Mouse (Mus musculus): ENCODE results near the gene Taar9. TPM values are rescaled to one million over a fixed set of nuclear protein-coding genes. Genes with fewer than 3 reads are reported as not detected.
"Not testable (repeated sequence)": the region's sequence is repeated elsewhere in the genome, so short reads cannot be mapped to it uniquely, and the experiment has no call there.

The Taar9 gene
- not detected in 2 replicates for polyA plus RNA-seq (2015; fragmentation: Nextera tagmentation; extraction: Ambion mirVana)

DNA sequence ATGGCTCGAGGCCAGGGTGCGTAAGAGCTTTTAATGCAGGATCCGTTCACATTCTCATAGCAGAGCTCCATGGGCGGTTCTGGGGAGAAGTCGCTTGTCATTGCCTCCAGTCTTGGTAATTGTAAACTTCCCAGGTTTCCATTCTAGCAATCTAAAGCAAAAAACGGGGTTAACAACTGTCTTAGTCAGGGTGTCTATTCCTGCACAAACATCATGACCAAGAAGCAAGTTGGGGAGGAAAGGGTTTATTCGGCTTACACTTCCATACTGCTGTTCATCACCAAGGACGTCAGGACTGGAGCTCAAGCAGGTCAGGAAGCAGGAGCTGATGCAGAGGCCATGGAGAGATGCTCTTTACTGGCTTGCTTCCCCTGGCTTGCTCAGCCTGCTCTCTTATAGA lies at the start of gene Taar9:
Taar9 (minus strand) TSS at position 101 of the 400 bp plus-strand sequence.
- H3K9me3 ChIP-seq; H3K36me3 ChIP-seq (replicated peaks); H3K27ac ChIP-seq; H3K27me3 ChIP-seq (replicated peaks); H3K4me1 ChIP-seq; H3K9ac ChIP-seq; H3K4me2 ChIP-seq; ATAC-seq (replicated peaks); H3K4me3 ChIP-seq: not testable (repeated sequence)
- 88% methylated on average over 8 of the region's 8 CpGs for WGBS

DNA sequence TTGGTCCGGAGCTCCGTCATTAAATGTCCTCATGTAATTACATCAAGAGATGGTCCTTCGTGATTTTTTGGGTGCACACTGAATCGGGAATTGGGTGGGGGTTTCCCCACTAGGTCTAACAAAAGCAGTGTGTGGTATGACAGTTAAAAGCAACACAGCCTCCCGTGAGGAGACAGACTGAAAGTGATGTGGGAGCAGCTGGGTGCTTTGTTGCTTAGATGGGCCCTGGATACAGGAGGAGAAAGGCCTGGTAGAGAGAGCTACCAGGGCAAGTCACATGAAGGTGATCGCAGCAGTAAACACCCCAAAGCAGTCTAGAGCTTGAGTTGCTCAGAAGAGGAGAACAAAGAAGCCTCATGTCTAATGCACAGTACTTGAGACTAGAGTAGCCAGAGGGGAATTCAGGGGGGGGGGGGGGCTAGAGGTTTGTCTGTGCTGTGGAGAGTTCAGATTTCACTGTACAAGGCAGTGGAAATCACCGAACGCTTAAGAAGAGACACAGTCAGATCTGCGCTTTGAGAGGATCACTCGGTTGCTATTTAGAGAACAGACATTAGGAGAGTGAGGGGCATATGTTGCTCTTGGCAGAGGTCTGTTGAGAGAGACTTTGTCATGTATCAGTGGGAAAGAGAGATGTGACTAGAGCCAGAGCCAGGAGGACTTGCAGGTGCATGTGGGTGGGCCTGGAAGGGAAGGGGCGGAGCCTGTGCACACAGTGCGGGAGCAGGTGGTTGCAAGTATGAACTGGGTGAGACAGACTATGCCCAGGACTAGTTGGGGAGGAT lies 49.3 kb upstream of the Taar9 start:
- Histone ChIP-seq H3K4me1 (0 out of 2 replicates have a peak, but pooled peaks cover 6% of the 10 kb centered on the region), H3K9me3 (no peaks in the 10 kb centered on the region), H3K4me2 (no peak overlapping the region), H3K27ac (no peak overlapping the region), H3K36me3 (replicated peaks) (peaks cover 26% of the 10 kb centered on the region; the same call in 1 of the 2 replicates), H3K9ac (no peak overlapping the region), H3K27me3 (replicated peaks) (no peaks in the 10 kb centered on the region), H3K4me3 (no peak overlapping the region)
- peak; percentile 44; the same call in 1 of the 2 replicates for ATAC-seq (replicated peaks)
- 94% methylated on average over 12 of the region's 12 CpGs for WGBS

DNA sequence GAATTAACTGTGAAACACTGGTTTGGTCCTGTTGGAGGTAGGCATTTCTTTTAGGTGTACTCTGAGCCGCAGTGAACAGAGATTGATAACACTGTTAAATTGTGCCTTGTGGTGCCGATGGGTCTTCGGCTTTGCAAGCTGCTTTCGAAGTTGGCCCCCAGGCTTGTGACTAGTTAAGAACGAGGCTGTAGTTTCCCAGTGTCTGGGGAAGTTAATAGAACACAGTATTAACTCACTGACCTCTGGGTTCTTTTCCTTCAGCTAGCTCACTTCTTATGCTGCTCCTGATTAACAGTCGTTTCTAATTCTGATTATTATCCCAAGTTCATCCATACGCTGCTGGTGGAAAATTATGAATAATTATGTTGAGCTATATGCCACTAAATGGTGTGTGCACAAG lies 40.8 kb upstream of the Taar9 start:
- peak overlapping the region; percentile 95 for H3K4me3 ChIP-seq
- no peak overlapping the region for H3K27ac ChIP-seq
- no peak for ATAC-seq (replicated peaks)
- H3K36me3 ChIP-seq (replicated peaks) = peaks cover under 1% of the 10 kb centered on the region; the same call in 1 of the 2 replicates
- 48% methylated on average over 7 of the region's 7 CpGs for WGBS
- peak overlapping the region; percentile 90; the same call in 1 of the 2 replicates for H3K9ac ChIP-seq
- no peaks in the 10 kb centered on the region for H3K27me3 ChIP-seq (replicated peaks)
- H3K9me3 ChIP-seq = no peaks in the 10 kb centered on the region
- H3K4me2 ChIP-seq = peak overlapping the region; percentile 56
- peaks cover 31% of the 10 kb centered on the region for H3K4me1 ChIP-seq

DNA sequence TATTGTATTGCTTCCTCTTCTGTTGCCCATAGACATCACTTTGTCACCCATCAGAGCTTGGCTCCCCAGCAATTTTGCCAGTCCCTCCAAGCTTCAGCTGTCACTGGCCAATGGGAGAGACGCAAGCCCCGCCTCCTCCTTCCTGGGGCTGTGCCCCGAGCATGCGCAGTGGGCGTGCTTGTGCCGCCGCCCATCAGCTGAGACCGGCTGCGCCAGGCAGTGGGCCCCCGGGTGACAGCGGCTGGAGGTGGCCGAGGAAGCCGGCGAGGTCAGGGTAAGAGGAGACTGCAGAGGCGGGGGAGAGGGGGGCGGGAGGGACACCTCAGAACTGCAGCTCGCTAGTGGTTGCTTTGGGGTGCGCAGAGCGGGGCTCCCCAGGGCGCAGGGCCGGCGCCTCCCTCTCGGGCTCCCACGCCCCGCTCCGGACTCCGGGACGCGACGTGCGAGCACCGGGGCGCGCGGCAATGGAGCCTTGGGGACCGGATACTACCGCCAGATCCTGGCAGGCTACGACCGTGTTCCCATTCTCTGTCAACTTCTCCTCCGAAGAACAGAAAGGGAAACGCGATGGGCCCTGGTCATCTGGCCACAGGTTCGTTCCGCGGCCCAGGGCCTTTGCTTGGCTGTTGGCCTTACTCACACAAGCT lies 39.9 kb upstream of the Taar9 start, which contains the start of gene Stx7:
Stx7 (plus strand) TSS at position 168 of the 647 bp plus-strand sequence.
- no peaks in the 10 kb centered on the region for H3K36me3 ChIP-seq (replicated peaks)
- peak within 1 kb of the TSS; percentile 90 for H3K9ac ChIP-seq
- no peaks in the 10 kb centered on the region for H3K27me3 ChIP-seq (replicated peaks)
- H3K9me3 ChIP-seq = no peaks in the 10 kb centered on the region
- peak within 1 kb of the TSS; percentile 95 for H3K4me3 ChIP-seq
- WGBS = 0% methylated on average over 44 of the region's 45 CpGs
- peak; percentile 98 for ATAC-seq (replicated peaks)
- H3K27ac ChIP-seq = peak within 1 kb of the TSS; percentile 76
- H3K4me2 ChIP-seq = peak within 1 kb of the TSS; percentile 56
- peaks cover 31% of the 10 kb centered on the region for H3K4me1 ChIP-seq

DNA sequence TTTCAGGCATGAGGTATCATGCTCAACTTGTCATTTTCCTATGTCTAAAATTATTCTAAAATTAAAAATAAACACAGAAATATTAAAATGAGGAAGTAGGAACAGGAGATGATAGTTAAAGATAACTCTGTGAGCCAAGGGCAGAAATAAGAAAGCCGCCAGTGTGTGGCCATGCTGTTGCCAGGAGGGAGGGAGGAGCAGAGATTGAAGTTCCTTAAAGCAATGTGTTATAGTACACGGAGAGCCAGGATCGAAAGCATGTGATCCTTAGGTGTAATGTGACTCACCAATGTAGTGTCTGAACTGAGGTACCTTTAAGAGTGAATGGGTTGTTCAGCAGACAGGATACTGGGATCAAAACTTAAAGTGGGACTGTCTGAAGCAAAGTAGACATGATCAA lies 33.4 kb upstream of the Taar9 start:
- no peak for ATAC-seq (replicated peaks)
- WGBS = 87% methylated on average over 3 of the region's 3 CpGs
- H3K27ac ChIP-seq = no peak overlapping the region
- no peak overlapping the region for H3K9ac ChIP-seq
- no peaks in the 10 kb centered on the region for H3K36me3 ChIP-seq (replicated peaks)
- H3K4me3 ChIP-seq = no peak overlapping the region
- H3K27me3 ChIP-seq (replicated peaks) = no peaks in the 10 kb centered on the region
- H3K4me1 ChIP-seq = no peaks in the 10 kb centered on the region
- H3K9me3 ChIP-seq = no peaks in the 10 kb centered on the region
- H3K4me2 ChIP-seq = no peak overlapping the region

DNA sequence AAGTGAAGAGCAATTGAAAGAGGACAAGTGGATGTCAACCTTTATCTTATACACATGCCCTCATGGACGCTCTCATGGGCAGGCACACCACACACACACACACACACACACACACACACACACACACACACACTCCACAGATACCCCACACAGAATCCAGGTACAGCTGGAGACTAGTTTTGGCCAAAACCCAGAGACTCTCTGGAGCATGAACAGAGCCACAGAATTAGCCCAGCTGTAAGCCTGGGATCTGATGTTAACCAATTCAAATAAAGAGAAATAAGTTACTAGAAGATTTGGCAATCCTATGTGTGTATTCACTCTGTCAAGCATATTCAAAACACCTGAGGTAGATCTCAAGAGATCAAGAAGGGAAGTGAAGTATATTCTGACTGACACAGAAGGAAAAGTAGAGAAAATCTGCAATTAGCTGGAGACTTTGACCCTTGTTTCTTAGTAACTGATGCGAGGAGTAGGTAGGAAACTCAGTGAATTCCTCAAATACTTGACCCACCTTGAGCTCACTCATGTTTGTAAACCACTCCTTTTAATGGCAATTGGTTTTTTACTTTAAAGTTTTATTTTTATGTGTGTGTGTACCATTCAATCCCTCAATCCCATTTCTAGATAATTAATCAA lies 29.4 kb upstream of the Taar9 start:
- H3K9ac ChIP-seq = no peak overlapping the region
- H3K27me3 ChIP-seq (replicated peaks) = no peaks in the 10 kb centered on the region
- no peaks in the 10 kb centered on the region for H3K36me3 ChIP-seq (replicated peaks)
- H3K27ac ChIP-seq = no peak overlapping the region
- ATAC-seq (replicated peaks) = no peak
- no peak overlapping the region for H3K4me3 ChIP-seq
- H3K9me3 ChIP-seq = no peaks in the 10 kb centered on the region
- no peak overlapping the region for H3K4me2 ChIP-seq
- WGBS = 82% methylated on average over 2 of the region's 2 CpGs
- H3K4me1 ChIP-seq = no peaks in the 10 kb centered on the region

DNA sequence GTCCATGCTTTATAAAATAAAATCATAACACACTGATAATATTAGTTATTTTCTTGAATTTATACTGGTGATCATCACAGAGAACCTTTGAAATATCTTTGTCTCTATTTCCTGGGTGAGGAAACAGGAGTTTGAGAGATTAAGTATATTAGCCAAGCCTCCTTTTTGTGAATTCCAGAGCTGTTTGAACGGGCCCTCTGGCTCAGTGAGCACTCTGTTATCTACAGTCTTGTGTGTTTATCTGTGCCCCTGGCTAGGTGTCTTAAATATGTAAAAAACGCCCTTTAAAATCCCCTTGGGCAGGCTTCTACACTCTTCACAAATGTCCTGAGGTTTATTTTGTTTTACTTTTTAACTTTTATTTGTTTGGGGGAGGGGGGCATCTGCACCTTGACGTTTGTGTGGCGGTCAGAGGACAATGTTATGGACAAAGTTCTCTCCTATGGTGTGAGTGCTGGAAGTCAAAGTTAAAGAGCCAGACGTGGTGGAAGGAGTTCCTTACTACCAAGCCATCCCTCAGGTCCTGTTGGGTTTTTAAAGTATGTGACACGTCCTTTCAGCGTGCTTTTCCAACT lies 24.8 kb upstream of the Taar9 start:
- H3K4me2 ChIP-seq = no peak overlapping the region

DNA sequence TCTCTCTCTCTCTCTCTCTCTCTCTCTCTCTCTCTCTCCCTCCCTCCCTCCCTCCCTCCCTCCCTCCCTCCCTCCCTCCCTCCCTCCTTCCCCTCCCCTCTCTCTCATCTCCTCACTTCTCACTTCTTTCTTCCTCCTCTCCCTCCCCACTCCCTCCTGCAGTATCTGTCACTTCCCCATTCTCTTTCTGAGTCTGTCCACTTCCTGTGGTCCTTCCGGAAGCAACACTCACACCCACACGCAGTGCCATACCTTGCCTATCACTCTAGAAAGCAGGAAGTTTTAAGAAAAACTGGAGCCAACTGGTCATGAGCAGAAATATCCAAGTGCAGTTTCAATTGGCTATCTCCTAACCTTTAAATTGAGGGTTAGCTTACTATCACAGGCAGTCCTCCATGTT lies 23.8 kb upstream of the Taar9 start:
- ATAC-seq (replicated peaks) = no peak
- Histone ChIP-seq H3K9me3 (no peaks in the 10 kb centered on the region), H3K36me3 (replicated peaks) (no peaks in the 10 kb centered on the region), H3K4me3 (no peak overlapping the region), H3K4me1 (no peaks in the 10 kb centered on the region), H3K27ac (no peak overlapping the region), H3K4me2 (no peak overlapping the region), H3K27me3 (replicated peaks) (no peaks in the 10 kb centered on the region), H3K9ac (no peak overlapping the region)
- WGBS = 58% methylated on average over 2 of the region's 2 CpGs

More for the DNA sequence above, 24.8 kb upstream of the Taar9 start:
- Histone ChIP-seq H3K27ac (no peak overlapping the region), H3K36me3 (replicated peaks) (no peaks in the 10 kb centered on the region), H3K27me3 (replicated peaks) (no peaks in the 10 kb centered on the region), H3K9me3 (no peaks in the 10 kb centered on the region), H3K4me1 (no peaks in the 10 kb centered on the region), H3K9ac (no peak overlapping the region), H3K4me3 (no peak overlapping the region)
- WGBS = 68% methylated on average over 7 of the region's 7 CpGs
- ATAC-seq (replicated peaks) = no peak

DNA sequence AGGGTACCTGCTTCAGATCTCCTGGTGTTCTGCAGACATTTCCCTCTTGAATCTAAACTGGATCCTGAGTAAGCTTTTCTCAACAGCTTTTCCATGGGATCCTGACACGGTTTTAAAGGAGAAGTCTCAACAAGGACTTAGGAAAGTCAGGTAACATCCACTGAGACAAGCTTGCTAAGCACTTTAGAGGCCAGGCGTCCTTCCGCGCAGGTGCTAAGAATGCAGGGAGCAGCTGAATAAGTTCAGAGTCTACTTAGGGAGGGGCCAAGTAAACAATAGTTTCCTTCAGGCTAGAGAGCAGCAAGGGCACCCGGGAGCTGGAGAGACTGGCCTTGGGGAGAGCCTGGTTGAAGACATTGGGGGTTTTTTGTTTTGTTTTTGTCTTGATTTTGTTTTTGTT lies 22.9 kb upstream of the Taar9 start:
- Histone ChIP-seq H3K27ac (no peak overlapping the region), H3K36me3 (replicated peaks) (no peaks in the 10 kb centered on the region), H3K9ac (no peak overlapping the region), H3K4me3 (no peak overlapping the region), H3K27me3 (replicated peaks) (no peaks in the 10 kb centered on the region), H3K4me2 (no peak overlapping the region), H3K4me1 (no peaks in the 10 kb centered on the region), H3K9me3 (no peaks in the 10 kb centered on the region)
- no peak for ATAC-seq (replicated peaks)
- 10% methylated on average over 5 of the region's 5 CpGs for WGBS

DNA sequence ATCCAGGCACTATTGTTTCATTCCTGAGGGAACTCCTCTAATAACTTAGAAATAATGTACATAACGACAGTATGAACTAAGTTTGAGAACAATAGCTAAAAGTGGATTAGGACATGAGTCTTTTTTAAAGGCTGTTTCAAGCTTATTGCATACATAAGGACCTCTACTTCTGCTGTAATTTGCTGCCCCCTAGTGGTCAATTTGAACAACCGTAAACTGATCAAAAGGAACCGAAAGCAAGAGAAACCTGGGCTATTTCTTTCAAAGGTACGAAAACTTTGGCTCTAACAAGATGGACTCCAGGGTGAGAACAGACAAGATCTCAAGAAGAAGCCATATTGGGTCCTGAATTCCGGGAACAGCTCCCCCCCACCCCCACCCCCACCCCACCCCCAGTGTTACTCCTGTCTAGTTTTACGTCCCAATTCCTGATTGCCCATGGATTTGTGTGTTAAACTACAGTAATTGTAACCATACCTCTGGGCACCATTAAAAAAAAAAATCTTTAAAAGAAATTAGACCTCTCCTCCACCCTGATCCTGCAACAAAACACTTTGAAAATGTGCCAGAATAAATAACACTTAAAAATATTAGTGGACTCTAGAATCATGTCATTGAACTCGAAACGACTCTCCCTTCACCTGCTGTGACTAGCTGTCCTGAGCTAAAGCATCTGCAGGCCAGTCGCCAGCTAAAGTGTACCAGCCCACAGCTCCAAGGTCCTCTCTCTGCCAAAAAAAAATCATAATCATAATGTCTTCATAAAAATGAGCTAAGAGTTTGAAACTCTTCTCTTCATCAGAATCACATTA lies 22.3 kb upstream of the Taar9 start:
- 25% methylated on average over 9 of the region's 9 CpGs for WGBS
- no peaks in the 10 kb centered on the region for H3K9me3 ChIP-seq
- H3K9ac ChIP-seq = no peak overlapping the region
- H3K4me2 ChIP-seq = no peak overlapping the region
- no peaks in the 10 kb centered on the region for H3K36me3 ChIP-seq (replicated peaks)
- H3K27ac ChIP-seq = no peak overlapping the region
- no peaks in the 10 kb centered on the region for H3K27me3 ChIP-seq (replicated peaks)
- no peaks in the 10 kb centered on the region for H3K4me1 ChIP-seq
- ATAC-seq (replicated peaks) = peak; percentile 89
- H3K4me3 ChIP-seq = no peak overlapping the region

DNA sequence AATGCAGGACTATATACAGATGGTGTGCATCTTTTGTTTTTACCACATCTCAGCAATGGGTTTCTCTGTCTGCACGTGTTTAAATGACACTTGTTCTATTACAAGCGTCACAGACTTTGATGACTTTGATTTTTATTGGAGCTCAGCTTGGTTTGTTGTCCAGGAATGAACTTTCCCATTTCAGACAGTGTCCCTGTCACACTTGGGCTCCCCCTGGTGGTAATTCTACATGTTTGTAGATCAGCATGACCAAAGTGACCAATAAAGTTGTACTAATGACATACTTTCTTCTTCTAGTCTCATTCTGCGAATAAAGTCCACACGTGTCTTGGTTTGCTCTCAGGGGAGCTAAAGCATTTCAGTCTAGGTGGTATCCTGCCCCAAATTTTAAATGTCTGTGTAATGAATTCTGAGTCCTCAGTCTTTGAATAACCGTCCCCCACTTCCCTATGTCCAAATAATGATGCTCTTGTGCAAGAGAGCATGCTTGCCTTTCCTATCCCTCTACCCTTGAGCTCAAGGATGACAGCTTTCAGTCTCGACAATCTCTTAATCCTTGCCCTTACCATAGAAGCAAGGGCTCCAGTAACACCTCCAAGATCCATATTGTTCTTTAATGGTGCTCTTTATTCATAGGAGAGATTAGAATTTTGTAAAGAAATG lies 1.9 kb upstream of the Taar9 start:
- 57% methylated on average over 6 of the region's 6 CpGs for WGBS
- Histone ChIP-seq H3K27me3 (replicated peaks) (no peaks in the 10 kb centered on the region), H3K36me3 (replicated peaks) (no peaks in the 10 kb centered on the region), H3K4me2 (no peak overlapping the region), H3K27ac (no peak overlapping the region), H3K9ac (no peak overlapping the region), H3K4me1 (no peaks in the 10 kb centered on the region), H3K9me3 (no peaks in the 10 kb centered on the region), H3K4me3 (no peak overlapping the region)
- ATAC-seq (replicated peaks) = no peak
